Mouse (Mus musculus) ES-CJ7 (cell line): ENCODE results near the gene Syngr3.
"Not testable (repeated sequence)": the region's sequence is repeated elsewhere in the genome, so short reads cannot be mapped to it uniquely, and the experiment has no call there.

Experiments used
- DNase-seq: peaks from one replicate; pipeline ENCODE4 v3.0.0; 2011; ENCODE audit warnings: low read depth, low spot score

The Syngr3 gene

GRCm38 (mm10) chr17:24689251-24690081 is at the start of gene Syngr3:
Gene Syngr3, minus strand, starts transcription at chr17:24689955.
- no peak for DNase-seq

GRCm38 (mm10) chr17:24738238-24738637 is 48.5 kb upstream of the Syngr3 start:
- no peak for DNase-seq

- DNase-seq: no peak
Observed at GRCm38 (mm10) chr17:24737135-24737810, 47.5 kb upstream of the Syngr3 start.

- DNase-seq: peak; percentile 99
Observed at GRCm38 (mm10) chr17:24736330-24737051, 46.7 kb upstream of the Syngr3 start, which contains the start of gene Msrb1. Gene Msrb1, plus strand, starts transcription at chr17:24736642.

- no peak for DNase-seq
Observed at GRCm38 (mm10) chr17:24735446-24735845, 45.7 kb upstream of the Syngr3 start.

GRCm38 (mm10) chr17:24734513-24734912 is 44.8 kb upstream of the Syngr3 start:
- DNase-seq: no peak

GRCm38 (mm10) chr17:24733434-24734050 is 43.8 kb upstream of the Syngr3 start:
- no peak for DNase-seq

GRCm38 (mm10) chr17:24732233-24732935 is 42.6 kb upstream of the Syngr3 start:
- no peak for DNase-seq

GRCm38 (mm10) chr17:24730787-24731186 is 41.0 kb upstream of the Syngr3 start:
- no peak for DNase-seq

- no peak for DNase-seq
Observed at GRCm38 (mm10) chr17:24729067-24729466, 39.3 kb upstream of the Syngr3 start.

- no peak for DNase-seq
Observed at GRCm38 (mm10) chr17:24728184-24728583, 38.4 kb upstream of the Syngr3 start.

GRCm38 (mm10) chr17:24727618-24728017 is 37.9 kb upstream of the Syngr3 start, which contains the start of gene Rpl3l:
Gene Rpl3l, plus strand, starts transcription at chr17:24727820.
- DNase-seq: no peak

GRCm38 (mm10) chr17:24725637-24726390 is 36.1 kb upstream of the Syngr3 start:
- DNase-seq: no peak

- peak; percentile 94 for DNase-seq
Observed at GRCm38 (mm10) chr17:24724184-24724583, 34.4 kb upstream of the Syngr3 start, which contains the start of gene Ndufb10. Gene Ndufb10, minus strand, starts transcription at chr17:24724478.

- no peak for DNase-seq
Observed at GRCm38 (mm10) chr17:24723881-24724180, 34.1 kb upstream of the Syngr3 start.

GRCm38 (mm10) chr17:24723122-24723880 is 33.5 kb upstream of the Syngr3 start:
- no peak for DNase-seq

GRCm38 (mm10) chr17:24722220-24722924 is 32.6 kb upstream of the Syngr3 start:
- peak; percentile 55 for DNase-seq

GRCm38 (mm10) chr17:24721383-24721955 is 31.7 kb upstream of the Syngr3 start:
- DNase-seq: not testable (repeated sequence)

- DNase-seq: not testable (repeated sequence)
Observed at GRCm38 (mm10) chr17:24720616-24721015, 30.9 kb upstream of the Syngr3 start.
